Mouse (Mus musculus) kidney, adult 9 months (tissue): ENCODE results near the gene Rab11fip2.

ENCODE experiments used
- DNase-seq: peaks from one replicate; pipeline ENCODE4 v3.0.0; 2022

Gene Rab11fip2

DNA sequence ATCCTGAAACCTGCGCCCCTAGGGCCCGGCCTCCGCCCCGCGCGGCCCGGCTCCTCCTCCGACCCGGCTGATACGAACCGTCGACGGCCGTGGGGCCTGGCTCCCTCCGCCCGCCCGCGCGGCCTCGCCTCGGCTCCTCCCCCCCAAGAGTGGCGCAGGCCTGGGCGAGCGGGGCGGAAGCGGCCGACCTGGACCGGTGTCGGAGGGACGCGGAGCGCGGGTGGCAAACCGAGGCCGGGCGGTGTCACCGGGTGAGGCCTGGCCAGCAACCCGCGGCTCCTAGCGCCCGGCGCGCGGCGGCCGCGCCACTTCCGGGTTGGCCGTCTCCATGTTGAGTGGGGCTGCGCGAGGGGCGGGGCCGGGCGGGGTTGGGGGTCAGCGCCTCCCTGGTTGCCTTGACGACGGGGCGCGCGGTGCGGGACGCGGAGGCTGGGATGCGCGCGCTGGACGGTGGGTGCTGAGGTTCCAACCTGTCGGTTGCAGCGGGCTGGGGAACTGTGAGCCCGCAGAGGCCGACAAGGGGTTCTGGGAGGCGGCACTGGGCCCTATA is at the start of gene Rab11fip2:
Rab11fip2 (minus strand) TSS at position 333 of the 550 bp plus-strand sequence.
- DNase-seq = peak; percentile 84

DNA sequence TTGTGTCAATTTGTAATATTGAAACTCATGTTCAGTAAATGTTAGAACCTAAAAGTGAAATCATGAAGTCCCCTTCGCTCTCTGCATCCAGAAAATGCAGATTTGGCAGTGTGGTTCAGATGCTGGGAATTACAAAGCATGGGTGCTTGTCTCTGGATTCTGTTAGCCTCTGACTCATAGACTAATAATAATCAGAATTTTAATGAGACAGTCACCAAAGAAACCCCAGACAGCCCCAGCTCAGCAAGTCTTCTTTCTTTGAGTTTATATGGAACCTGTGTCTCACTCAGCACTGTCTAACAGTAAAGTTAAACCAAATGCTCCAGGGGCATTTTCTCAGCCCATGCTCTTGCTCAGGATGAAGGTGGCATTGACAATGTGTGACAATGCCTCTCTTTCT is 38.1 kb upstream of the Rab11fip2 start:
- no peak for DNase-seq

DNA sequence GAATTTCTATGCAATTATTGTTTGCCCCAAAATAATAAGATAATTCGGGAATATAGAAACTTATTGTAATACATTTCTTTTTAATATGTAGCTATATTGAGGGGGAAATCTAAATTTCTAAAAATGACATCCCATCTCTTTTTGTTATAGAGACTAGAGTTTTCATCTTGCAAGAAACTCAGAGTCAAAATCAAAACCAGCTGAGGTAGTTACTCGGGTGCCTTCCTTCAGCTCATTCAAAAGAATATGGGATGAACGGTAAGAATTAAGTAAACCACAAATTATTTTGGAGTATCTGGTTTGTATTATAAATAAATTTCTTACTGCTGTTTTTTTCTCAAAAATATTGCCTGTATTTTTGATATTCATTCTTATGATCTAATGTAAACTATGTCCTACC is 11.5 kb upstream of the Rab11fip2 start:
- no peak for DNase-seq

DNA sequence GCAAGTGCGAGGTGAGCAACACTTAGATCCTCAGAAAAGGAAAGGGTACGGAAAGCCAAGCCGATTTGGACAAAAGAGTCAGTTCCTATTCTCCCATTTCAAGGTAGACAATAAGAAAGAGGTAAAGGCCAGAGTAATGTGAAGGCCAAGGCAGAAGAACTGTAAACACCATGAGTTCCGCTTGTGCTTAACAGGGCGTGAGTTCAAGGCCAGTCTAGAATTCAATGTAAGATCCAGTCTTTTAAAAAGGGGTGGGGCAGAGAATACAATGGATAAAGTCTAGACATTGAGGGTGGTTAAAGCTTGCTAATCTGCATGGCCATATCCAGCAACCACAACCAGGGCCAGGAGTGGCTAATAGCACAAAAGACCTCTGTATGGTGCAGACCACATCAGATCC is 6.3 kb upstream of the Rab11fip2 start:
- no peak for DNase-seq

DNA sequence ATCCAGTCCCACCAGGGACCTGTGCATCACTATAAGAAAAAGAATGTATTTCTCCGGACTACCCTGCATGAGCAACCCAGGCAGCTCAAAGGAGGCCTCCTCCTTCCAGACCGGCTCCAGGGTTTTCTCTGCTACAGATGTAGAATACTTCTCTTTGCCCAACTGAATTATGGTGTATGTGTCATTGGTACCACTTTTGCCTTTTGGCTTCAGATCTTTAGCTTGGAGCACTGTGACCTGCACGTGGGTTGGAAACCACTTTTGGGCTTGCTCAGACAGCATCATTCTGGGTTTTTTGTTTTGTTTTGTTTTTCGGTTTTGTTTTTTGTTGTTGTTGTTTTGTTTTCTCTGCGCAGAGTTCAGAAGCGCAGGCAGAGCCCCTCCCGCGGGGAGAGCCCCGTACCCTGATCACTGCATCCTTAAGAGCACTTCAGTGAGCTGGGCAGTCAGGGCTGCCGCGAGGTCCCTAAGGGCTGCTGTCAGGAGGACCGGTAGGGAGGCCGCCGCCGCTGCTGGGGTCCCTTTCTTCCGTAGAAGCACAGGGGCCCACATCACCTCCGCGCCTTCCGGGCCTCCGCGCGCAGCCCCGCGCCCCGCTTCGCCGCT is 635 bp downstream of the Rab11fip2 start:
- DNase-seq = peak; percentile 31

DNA sequence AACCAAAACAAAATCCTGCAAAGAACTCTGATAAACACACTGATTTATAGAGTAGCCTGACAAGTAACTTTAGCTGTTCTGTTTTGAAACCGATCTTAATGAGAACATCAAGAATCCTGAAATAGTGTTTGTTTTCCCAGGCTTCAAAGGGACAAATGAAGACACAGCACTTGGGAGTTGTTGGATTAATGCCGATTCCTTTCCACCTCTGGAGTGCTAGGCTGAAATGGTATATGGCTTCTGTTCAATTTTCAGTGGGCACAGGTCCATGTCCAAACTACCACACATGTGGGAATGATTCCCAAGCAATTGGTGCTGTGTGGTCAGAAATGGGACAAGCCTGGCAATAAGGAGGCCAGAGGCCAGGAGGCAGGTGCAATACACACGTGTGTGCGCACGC is 3.7 kb downstream of the Rab11fip2 start:
- DNase-seq = peak; percentile 13

DNA sequence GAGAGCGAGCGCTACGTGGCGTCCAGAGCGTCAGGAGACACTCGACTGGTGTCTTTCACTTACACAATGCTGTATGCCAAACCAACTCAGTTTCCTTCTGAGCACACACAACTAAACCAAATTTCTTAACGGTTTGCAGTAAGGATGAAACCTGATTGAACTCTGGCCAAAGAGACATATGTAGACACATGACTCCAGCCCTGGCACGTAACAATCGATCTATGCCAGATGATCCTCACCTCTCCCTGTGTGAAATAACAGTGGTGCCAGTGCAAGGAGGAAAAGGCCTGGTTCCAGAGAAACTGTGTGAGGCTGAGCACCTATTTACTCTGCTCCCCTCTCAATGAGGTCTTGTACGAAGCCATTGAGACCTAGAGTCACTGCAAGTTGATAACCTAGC is 11.4 kb downstream of the Rab11fip2 start:
- no peak for DNase-seq

- DNase-seq = no peak
Observed at GRCm38 (mm10) chr19:59928672-59929071, 14.8 kb downstream of the Rab11fip2 start.

GRCm38 (mm10) chr19:59926125-59926524 is 17.3 kb downstream of the Rab11fip2 start:
- DNase-seq = no peak

DNA sequence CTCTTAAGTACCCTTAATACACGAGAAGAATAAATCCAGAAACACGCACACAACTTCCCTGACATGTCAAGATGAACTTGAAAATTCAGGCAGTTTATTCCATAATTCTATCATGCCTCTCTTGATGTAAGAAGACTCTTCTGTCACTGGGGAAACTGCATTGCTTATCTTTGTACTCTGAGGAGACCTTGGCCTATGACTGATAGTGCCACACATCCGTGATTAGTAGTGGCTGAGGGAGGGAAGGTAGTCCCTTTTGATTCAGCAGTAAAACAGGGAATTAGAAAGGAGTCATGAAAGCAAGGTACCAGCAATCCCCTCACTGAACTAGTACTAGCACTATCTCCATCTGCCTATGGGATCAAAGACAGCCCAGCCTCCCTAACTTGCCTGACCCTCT is 22.6 kb downstream of the Rab11fip2 start:
- no peak for DNase-seq

GRCm38 (mm10) chr19:59917901-59918613 is 25.4 kb downstream of the Rab11fip2 start:
- no peak for DNase-seq

GRCm38 (mm10) chr19:59911554-59911953 is 31.9 kb downstream of the Rab11fip2 start:
- no peak for DNase-seq

- DNase-seq = no peak
Observed at GRCm38 (mm10) chr19:59905296-59906081, 38.0 kb downstream of the Rab11fip2 start.

GRCm38 (mm10) chr19:59899965-59900364 is 43.5 kb downstream of the Rab11fip2 start:
- DNase-seq = no peak

DNA sequence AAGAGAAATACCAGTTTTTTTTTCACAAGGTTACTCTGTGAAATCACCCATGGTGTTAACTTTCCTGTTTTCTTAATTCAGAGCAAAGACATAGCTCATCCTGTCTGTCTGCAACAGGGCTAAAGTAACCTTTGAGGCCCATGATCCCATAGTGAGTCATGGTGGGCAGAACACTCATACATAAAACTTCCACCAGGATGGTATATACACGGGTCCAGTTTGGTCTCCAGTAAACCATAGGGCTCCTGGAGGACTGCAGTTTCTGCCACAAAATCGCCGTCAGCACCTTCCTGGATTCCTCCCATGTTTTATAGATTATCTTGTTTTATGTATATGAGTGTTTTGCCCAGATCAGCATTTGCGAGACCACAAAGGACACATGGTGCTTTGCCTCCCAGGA is 45.2 kb downstream of the Rab11fip2 start:
- no peak for DNase-seq

- no peak for DNase-seq
Observed at GRCm38 (mm10) chr19:59889383-59889782, 54.1 kb downstream of the Rab11fip2 start.

- no peak for DNase-seq
Observed at GRCm38 (mm10) chr19:59888846-59889245, 54.6 kb downstream of the Rab11fip2 start.

DNA sequence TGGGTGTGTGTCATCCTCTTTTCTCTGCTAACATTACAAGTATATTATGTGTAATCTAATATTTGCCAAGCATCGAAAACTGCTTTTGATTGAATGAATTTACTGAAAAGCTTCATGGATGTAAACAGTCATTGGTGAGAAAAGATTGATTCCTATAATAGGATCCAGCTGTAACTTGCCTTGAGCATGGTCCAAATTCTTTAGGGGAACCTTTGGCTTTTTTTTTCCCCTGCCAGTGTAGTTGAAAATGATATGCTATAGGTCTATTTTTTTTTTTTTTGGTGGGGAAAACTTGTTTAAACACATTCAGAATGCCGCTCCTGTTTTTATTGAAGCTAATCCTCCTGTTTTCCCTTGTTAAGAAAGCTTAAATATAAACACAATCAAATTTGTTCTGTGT is 55.6 kb downstream of the Rab11fip2 start:
- no peak for DNase-seq

DNA sequence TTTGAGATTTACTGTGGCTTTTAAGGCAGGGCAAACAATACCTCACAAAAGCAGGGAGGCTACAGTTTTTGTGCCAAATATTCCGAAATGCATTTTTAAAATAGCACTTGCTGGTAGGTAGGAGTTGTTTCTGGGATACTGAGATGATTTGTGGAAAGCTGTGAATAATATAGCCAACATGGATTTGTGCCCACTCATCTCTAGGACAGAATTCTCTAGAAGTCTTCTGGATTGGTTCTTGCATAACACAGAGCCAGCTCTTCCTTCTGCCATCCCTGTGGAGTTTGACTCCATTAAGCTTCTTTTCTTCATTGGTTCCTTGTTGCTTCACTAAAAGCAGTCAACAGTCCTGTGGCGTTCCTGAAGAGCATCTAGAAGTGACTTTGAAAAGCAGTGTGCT is 58.2 kb downstream of the Rab11fip2 start:
- DNase-seq = no peak

- DNase-seq = no peak
Observed at GRCm38 (mm10) chr19:59877238-59877637, 66.2 kb downstream of the Rab11fip2 start.

GRCm38 (mm10) chr19:59866666-59867065 is 76.8 kb downstream of the Rab11fip2 start:
- DNase-seq = no peak

DNA sequence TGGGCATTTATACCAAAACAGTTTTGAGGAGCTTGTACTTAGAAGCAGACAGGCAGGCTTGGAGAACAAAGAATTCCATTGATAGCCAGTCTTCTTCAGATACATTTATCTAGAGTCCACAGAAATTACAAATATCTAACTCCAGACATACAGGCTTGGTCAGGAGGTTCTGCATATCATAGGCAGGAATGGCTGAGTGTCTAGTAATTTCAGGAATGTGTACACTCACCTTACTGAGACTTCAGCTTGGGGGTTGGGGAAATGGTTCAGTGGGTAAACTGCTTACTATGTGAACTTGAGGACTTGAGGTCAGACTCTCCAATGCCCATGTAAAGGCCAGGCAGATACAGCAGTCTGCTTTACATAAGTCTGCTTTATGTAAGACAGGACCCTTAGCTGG is 81.0 kb downstream of the Rab11fip2 start:
- no peak for DNase-seq

GRCm38 (mm10) chr19:59860799-59861198 is 82.7 kb downstream of the Rab11fip2 start:
- peak; percentile 5 for DNase-seq

DNA sequence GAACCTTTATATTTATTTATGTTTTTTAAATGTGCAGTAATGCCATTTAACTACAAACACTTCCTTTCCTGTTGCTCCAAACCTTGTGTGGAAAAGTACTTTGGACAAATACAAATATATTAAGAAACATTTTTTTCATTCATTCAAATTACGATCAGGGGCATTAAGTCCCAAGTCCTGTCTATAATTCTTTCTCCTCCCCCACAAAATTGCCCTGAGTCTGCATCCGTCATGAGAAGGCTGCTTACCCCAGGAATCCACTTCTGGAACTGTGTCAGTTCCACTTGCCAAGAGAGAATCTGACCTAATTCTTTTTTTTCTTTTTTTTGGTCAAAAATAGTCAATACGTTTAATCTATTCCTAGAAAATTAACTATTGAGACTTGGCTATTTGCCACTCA is 90.4 kb downstream of the Rab11fip2 start:
- DNase-seq = no peak
